ENCODE assay signal across 13 mouse cellular contexts in genomic region chr6:91236006-91236405, GRCm38 (mm10). TPM values are rescaled to one million over a fixed set of nuclear protein-coding genes. Genes with fewer than 3 reads are reported as not detected.
DNase-seq lines count a peak whose midpoint lies in the region; ATAC-seq and TF ChIP-seq lines count a peak whose summit lies in the region.
"Had no signal": no experiment of that assay in that cellular context is flagged by ENCODE, and none has a peak within 500 bp of the region (broad histone marks: within the 10 kb centered on the region; RNA-seq: fewer than 3 reads in every experiment).

No protein-coding gene starts in this region.

- 0 out of 2 replicates have a peak, but pooled peaks have one; percentile 10 for ATAC-seq in hindbrain, postnatal 0 days
- no peak for ATAC-seq in inflammation-experienced regulatory T-cells, adult 6 months

- no peaks in the 10 kb centered on the region for H3K79me2 ChIP-seq in MEL (ENCODE audit: control insufficient read depth, insufficient read depth, low read length, poor library complexity)

- no peak for TF ChIP-seq RAD21 in MEL (IDR thresholded peaks at IDR 0.05; ENCODE audit: low read depth, low read length)

- peaks cover 14% of the 10 kb centered on the region for H3K4me1 ChIP-seq in heart, embryonic 10.5 days
- H3K4me1 ChIP-seq in MEL (ENCODE audit: control insufficient read depth in 1 of 2, insufficient read depth in 2 of 2, low read length in 2 of 2), result peaks cover 3 to 24% of the 10 kb centered on the region in 2 experiments; a peak in 3 of 4 replicates
- H3K4me1 ChIP-seq in embryonic facial prominence, embryonic 10.5 days, result peaks cover 61% of the 10 kb centered on the region
- peaks cover 33% of the 10 kb centered on the region for H3K4me1 ChIP-seq in hindbrain, postnatal 0 days (ENCODE audit: insufficient read depth, low read length)

- DNase-seq in heart, embryonic 10.5 days (ENCODE audit: low spot score), result no peak
- DNase-seq in heart, postnatal 36 days, result no peak
- DNase-seq in MEL (ENCODE audit: low read depth, low spot score), result peak; percentile 85
- no peak for DNase-seq in embryonic facial prominence, embryonic 10.5 days (ENCODE audit: low spot score)
- no peak for DNase-seq in hindbrain, postnatal 0 days (ENCODE audit: low spot score)
- DNase-seq in adrenal gland, postnatal 25 days, result no peak
- DNase-seq in spleen, postnatal 10 days (ENCODE audit: low spot score in 2 of 2), result no peak
- DNase-seq: gastrocnemius, postnatal 10 days; kidney, postnatal 10 days; lung, postnatal 14 days had no signal

- H3K27me3 ChIP-seq in heart, embryonic 10.5 days (ENCODE audit: insufficient read depth, poor library complexity, severe bottlenecking), result peaks cover 63% of the 10 kb centered on the region
- no peaks in the 10 kb centered on the region for H3K27me3 ChIP-seq in MEL (ENCODE audit: control insufficient read depth in 1 of 2, insufficient read depth in 2 of 2, low read length in 2 of 2)
- H3K27me3 ChIP-seq in embryonic facial prominence, embryonic 10.5 days (replicated peaks; ENCODE audit: low read depth, poor library complexity, severe bottlenecking), result no peaks in the 10 kb centered on the region
- H3K27me3 ChIP-seq in hindbrain, postnatal 0 days (ENCODE audit: insufficient read depth, low read length), result no peaks in the 10 kb centered on the region

- no peak for TF ChIP-seq POLR2A in MEL (IDR thresholded peaks at IDR 0.05; ENCODE audit: control insufficient read depth in 1 of 2, insufficient read depth in 1 of 2, low read depth in 1 of 2, low read length in 2 of 2, poor library complexity in 1 of 2)

- no peak for TF ChIP-seq CTCF in MEL (IDR thresholded peaks at IDR 0.05 in 2 of 3, conservative IDR thresholded peaks at IDR 0.05 in 1 of 3; ENCODE audit: control insufficient read depth in 1 of 3, insufficient read depth in 1 of 3, low read depth in 2 of 3, low read length in 3 of 3, poor library complexity in 1 of 3, severe bottlenecking in 1 of 3)
- no peak for TF ChIP-seq CTCF in hindbrain, postnatal 0 days (IDR thresholded peaks at IDR 0.05; ENCODE audit: low read depth)

- intact Hi-C loops in heart, postnatal 36 days (cut with DNase I), result no loop called here

- H3K4me3 ChIP-seq in heart, embryonic 10.5 days, result no peak overlapping the region
- peak overlapping the region in 1 of 2 experiments; percentile 33; a peak in 1 of 4 replicates for H3K4me3 ChIP-seq in MEL (ENCODE audit: control insufficient read depth in 1 of 2, insufficient read depth in 1 of 2, low read depth in 2 of 2, low read length in 2 of 2)
- H3K4me3 ChIP-seq in embryonic facial prominence, embryonic 10.5 days, result peak overlapping the region; percentile 31; the same call in 1 of the 2 replicates
- H3K4me3 ChIP-seq in hindbrain, postnatal 0 days (ENCODE audit: low read length), result no peak overlapping the region
- H3K4me3 ChIP-seq: heart, embryonic 12.5 days; stomach, embryonic 15.5 days had no signal

- no peaks in the 10 kb centered on the region; the same call in 1 of the 2 replicates for H3K36me3 ChIP-seq in heart, embryonic 10.5 days
- peaks cover 0 to 11% of the 10 kb centered on the region in 2 experiments; a peak in 2 of 4 replicates for H3K36me3 ChIP-seq in MEL (ENCODE audit: control insufficient read depth in 1 of 2, insufficient read depth in 2 of 2, low read length in 2 of 2)
- H3K36me3 ChIP-seq in embryonic facial prominence, embryonic 10.5 days (replicated peaks), result peaks cover 34% of the 10 kb centered on the region
- H3K36me3 ChIP-seq in hindbrain, postnatal 0 days (ENCODE audit: insufficient read depth, low read length), result no peaks in the 10 kb centered on the region
- H3K36me3 ChIP-seq: stomach, embryonic 15.5 days had no signal

- peak overlapping the region; percentile 37 for H3K27ac ChIP-seq in heart, embryonic 10.5 days
- no peak overlapping the region for H3K27ac ChIP-seq in MEL (ENCODE audit: control insufficient read depth, low read depth, low read length)
- peak overlapping the region; percentile 89 for H3K27ac ChIP-seq in embryonic facial prominence, embryonic 10.5 days (replicated peaks)
- no peak overlapping the region for H3K27ac ChIP-seq in hindbrain, postnatal 0 days
- H3K27ac ChIP-seq: stomach, embryonic 15.5 days had no signal

- 62% methylated on average over 11 of the region's 11 CpGs for WGBS in heart, embryonic 10.5 days
- 42% methylated on average over 11 of the region's 11 CpGs for WGBS in embryonic facial prominence, embryonic 10.5 days
- WGBS in hindbrain, postnatal 0 days, result 42% methylated on average over 11 of the region's 11 CpGs

- no peak overlapping the region for H3K4me2 ChIP-seq in hindbrain, postnatal 0 days (ENCODE audit: low read depth, low read length)
- H3K4me2 ChIP-seq: heart, embryonic 12.5 days; stomach, embryonic 15.5 days had no signal

- TF ChIP-seq EP300 in MEL (IDR thresholded peaks at IDR 0.05; ENCODE audit: low read depth in 1 of 2, low read length in 2 of 2), result peak; percentile 43 to 83

- no peaks in the 10 kb centered on the region for H3K9me3 ChIP-seq in heart, embryonic 10.5 days
- H3K9me3 ChIP-seq in MEL (replicated peaks; ENCODE audit: insufficient read depth, low read length), result no peaks in the 10 kb centered on the region
- no peaks in the 10 kb centered on the region for H3K9me3 ChIP-seq in embryonic facial prominence, embryonic 10.5 days
- H3K9me3 ChIP-seq in hindbrain, postnatal 0 days (ENCODE audit: low read length), result no peaks in the 10 kb centered on the region
- H3K9me3 ChIP-seq: heart, embryonic 12.5 days; stomach, embryonic 15.5 days had no signal

- no peak overlapping the region for H3K9ac ChIP-seq in MEL (ENCODE audit: control insufficient read depth, low read depth, low read length, poor library complexity, severe bottlenecking)
- no peak overlapping the region for H3K9ac ChIP-seq in hindbrain, postnatal 0 days (replicated peaks; ENCODE audit: low read length)
- H3K9ac ChIP-seq: heart, embryonic 12.5 days; stomach, embryonic 15.5 days had no signal

TF ChIP-seq in MEL, 35 proteins besides CTCF, POLR2A, EP300 and RAD21:
- TF ChIP-seq ZMIZ1 (IDR thresholded peaks at IDR 0.05; ENCODE audit: low read depth, low read length) (no peak), CHD1 (IDR thresholded peaks at IDR 0.05; ENCODE audit: low read depth, low read length) (no peak), KAT2A (conservative IDR thresholded peaks at IDR 0.05; ENCODE audit: low read depth, low read length) (no peak), JUND (IDR thresholded peaks at IDR 0.05; ENCODE audit: low read depth, low read length) (no peak), SIN3A (IDR thresholded peaks at IDR 0.05; ENCODE audit: low read length) (peak; percentile 39), ZC3H11A (IDR thresholded peaks at IDR 0.05; ENCODE audit: low read depth, low read length) (no peak), BHLHE40 (IDR thresholded peaks at IDR 0.05; ENCODE audit: borderline replicate concordance, low read depth, low read length) (peak; percentile 23; the same call in 1 of the 2 replicates), RCOR1 (IDR thresholded peaks at IDR 0.05; ENCODE audit: low read depth, low read length) (peak; percentile 97), ZKSCAN1 (IDR thresholded peaks at IDR 0.05; ENCODE audit: low read depth, low read length) (no peak), POLR2AphosphoS2 (IDR thresholded peaks at IDR 0.05; ENCODE audit: low read length) (no peak), MEF2A (IDR thresholded peaks at IDR 0.05; ENCODE audit: extremely low read depth, insufficient replicate concordance, low read depth, low read length, poor library complexity, severe bottlenecking) (no peak), SMC3 (IDR thresholded peaks at IDR 0.05; ENCODE audit: low read depth, low read length) (no peak), E2F4 (IDR thresholded peaks at IDR 0.05; ENCODE audit: borderline replicate concordance, low read depth, low read length) (no peak), MYC (IDR thresholded peaks at IDR 0.05; ENCODE audit: low read depth, low read length) (no peak), ETS1 (IDR thresholded peaks at IDR 0.05; ENCODE audit: low read depth, low read length) (peak; percentile 83), MAZ (IDR thresholded peaks at IDR 0.05; ENCODE audit: low read depth, low read length) (peak; percentile 50; the same call in 1 of the 2 replicates), CHD2 (IDR thresholded peaks at IDR 0.05; ENCODE audit: low read length) (no peak), MXI1 (IDR thresholded peaks at IDR 0.05; ENCODE audit: low read depth, low read length) (peak; percentile 37; the same call in 1 of the 2 replicates), USF1 (IDR thresholded peaks at IDR 0.05; ENCODE audit: low read depth, low read length) (no peak), UBTF (IDR thresholded peaks at IDR 0.05; ENCODE audit: borderline replicate concordance, insufficient read depth, low read depth, low read length) (no peak), NELFE (IDR thresholded peaks at IDR 0.05; ENCODE audit: low read depth, low read length) (no peak), MAFK (IDR thresholded peaks at IDR 0.05; ENCODE audit: borderline replicate concordance, low read depth, low read length) (no peak), GATA1 (IDR thresholded peaks at IDR 0.05; ENCODE audit: low read depth, low read length) (peak; percentile 60; the same call in 1 of the 2 replicates), MYB (IDR thresholded peaks at IDR 0.05; ENCODE audit: low read depth, low read length) (no peak), TCF12 (IDR thresholded peaks at IDR 0.05; ENCODE audit: low read depth, low read length) (peak; percentile 86), MAX (IDR thresholded peaks at IDR 0.05; ENCODE audit: low read length) (no peak), TAL1 (IDR thresholded peaks at IDR 0.05; ENCODE audit: low read length) (peak; percentile 82), TBP (IDR thresholded peaks at IDR 0.05; ENCODE audit: low read depth, low read length) (no peak)
TF ChIP-seq in MEL: peak in this region for 9.

RNA-seq across cellular contexts. Expression of gene Fbln2, which starts 23.8 kb away (rescaled TPM):
- 99.3 and 114 TPM in 2 replicates for polyA plus RNA-seq in heart, embryonic 10.5 days (2016; fragmentation: Nextera tagmentation; extraction: Ambion mirVana)
- total RNA-seq in heart, postnatal 36 days (2021), result 10 to 100 TPM; 65.7 to 83.2 TPM
- total RNA-seq in MEL (2012; rRNA removed), result 2.3 and 4.4 TPM in 2 replicates
- 1 to 10 TPM in 1 of 2 experiments, not detected in 1; 1.9 TPM for polyA plus RNA-seq in MEL (2012; ENCODE audit: insufficient read depth in 1 of 2, insufficient read length in 2 of 2, low read depth in 1 of 2, low replicate concordance in 2 of 2, missing spikeins in 1 of 2)
- polyA plus RNA-seq in embryonic facial prominence, embryonic 10.5 days (2016; fragmentation: Nextera tagmentation; extraction: Ambion mirVana), result 56.6 and 69.0 TPM in 2 replicates
- 50.6 and 50.9 TPM in 2 replicates for total RNA-seq in hindbrain, postnatal 0 days (2014; rRNA removed)
- 18.5 and 21.2 TPM in 2 replicates for polyA plus RNA-seq in hindbrain, postnatal 0 days (2015; fragmentation: Nextera tagmentation; extraction: Ambion mirVana)
- polyA plus RNA-seq in inflammation-experienced regulatory T-cells, adult 6 months (2017; shearing (Covaris generic)), result 1 to 10 TPM in 1 of 3 experiments, under 1 TPM in 1, not detected in 1; 0.22 to 1.2 TPM
- 10.1 and 11.3 TPM in 2 replicates for total RNA-seq in adrenal gland, postnatal 25 days (2021)

Comparison
In these comparisons a context has a peak if more than half of its experiments do, and no peak if none do; other contexts are left out.
1. H3K27ac ChIP-seq: peak in heart, embryonic 10.5 days (single experiment) and embryonic facial prominence, embryonic 10.5 days (single experiment); none in MEL (single experiment) and hindbrain, postnatal 0 days (single experiment).